Mouse (Mus musculus) limb, embryonic 14.5 days (tissue): ENCODE results near the gene Itpkc. TPM values are rescaled to one million over a fixed set of nuclear protein-coding genes. Genes with fewer than 3 reads are reported as not detected.

Source experiments
- ATAC-seq: fragments of 200-750 bp; cut with Nextera tagmentation; 2 replicates; pipeline ENCODE4 v1.8.0; 2017; ENCODE audit warnings: low read depth, moderate number of reproducible peaks, moderate TSS enrichment; ENCODE audit not compliant: low FRiP score
- DNase-seq: peaks from one replicate; pipeline ENCODE4 v3.0.0-alpha.2; 2015; ENCODE audit warnings: low spot score
- H3K27ac ChIP-seq: fragments of 300-500 bp; sonication (generic); replicated peaks from 2 replicates; pipeline ENCODE4 v1.5.1; 2014; ENCODE audit warnings: low read depth, mild to moderate bottlenecking, low read length, moderate library complexity, mixed read lengths
- H3K27me3 ChIP-seq: fragments of 300-500 bp; sonication (generic); 2 replicates; pipeline ENCODE4 v1.6.1; 2014; ENCODE audit warnings: low read length, mixed read lengths; ENCODE audit not compliant: control insufficient read depth, insufficient read depth
- H3K36me3 ChIP-seq: fragments of 300-500 bp; sonication (generic); 2 replicates; pipeline ENCODE4 v1.6.1; 2014; ENCODE audit warnings: mild to moderate bottlenecking, low read length, moderate library complexity, mixed read lengths; ENCODE audit not compliant: control insufficient read depth, insufficient read depth
- H3K4me1 ChIP-seq: fragments of 300-500 bp; sonication (generic); 2 replicates; pipeline ENCODE4 v1.6.1; 2014; ENCODE audit warnings: antibody characterized with exemption, low read length, mixed read lengths; ENCODE audit not compliant: control insufficient read depth, insufficient read depth
- H3K4me2 ChIP-seq: fragments of 300-500 bp; sonication (generic); replicated peaks from 2 replicates; pipeline ENCODE4 v1.6.1; 2014; ENCODE audit warnings: low read depth, mild to moderate bottlenecking, low read length, moderate library complexity; ENCODE audit not compliant: severe bottlenecking
- H3K4me3 ChIP-seq: fragments of 300-500 bp; sonication (generic); replicated peaks from 2 replicates; pipeline ENCODE4 v1.5.1; 2014; ENCODE audit warnings: low read length
- H3K9ac ChIP-seq: fragments of 300-500 bp; sonication (generic); 2 replicates; pipeline ENCODE4 v1.6.1; 2014; ENCODE audit warnings: mild to moderate bottlenecking, low read depth, low read length, moderate library complexity; ENCODE audit not compliant: severe bottlenecking
- H3K9me3 ChIP-seq: fragments of 300-500 bp; sonication (generic); 2 replicates; pipeline ENCODE4 v1.6.1; 2016; ENCODE audit warnings: low read length; ENCODE audit not compliant: control insufficient read depth
- POLR2A ChIP-seq: fragments of 200-500 bp; IDR thresholded peaks from 2 replicates; pipeline ENCODE4 v1.8.0; 2012; ENCODE audit warnings: inconsistent platforms, mild to moderate bottlenecking, moderate library complexity, borderline replicate concordance; ENCODE audit not compliant: insufficient read depth, insufficient read length; ENCODE audit errors: extremely low read depth
- WGBS: fragments of 180-500 bp; shearing (Covaris S2); extraction: QIAGEN DNeasy Blood & Tissue Kit; methylation state at CpG from one replicate; pipeline ENCODE4 v1.1.7; 2014; 5-methylcytosine and 5-hydroxymethylcytosine counted together
- polyA plus RNA-seq, 2 experiments: library from polyadenylated mRNA; depleted of rRNA in 1 of 2; stranded (reverse) in 1 of 2; unstranded in 1 of 2; fragments of >200 nt; fragmentation: Nextera tagmentation in 1 of 2; extraction: Ambion mirVana in 1 of 2; gene quantifications; 2 replicates each; pipeline versions ENCODE4 v1.2.1 to v1.2.3; 2012 to 2014

The Itpkc gene
- polyA plus RNA-seq, 2 experiments, result 11.5 to 13.0 TPM

DNA sequence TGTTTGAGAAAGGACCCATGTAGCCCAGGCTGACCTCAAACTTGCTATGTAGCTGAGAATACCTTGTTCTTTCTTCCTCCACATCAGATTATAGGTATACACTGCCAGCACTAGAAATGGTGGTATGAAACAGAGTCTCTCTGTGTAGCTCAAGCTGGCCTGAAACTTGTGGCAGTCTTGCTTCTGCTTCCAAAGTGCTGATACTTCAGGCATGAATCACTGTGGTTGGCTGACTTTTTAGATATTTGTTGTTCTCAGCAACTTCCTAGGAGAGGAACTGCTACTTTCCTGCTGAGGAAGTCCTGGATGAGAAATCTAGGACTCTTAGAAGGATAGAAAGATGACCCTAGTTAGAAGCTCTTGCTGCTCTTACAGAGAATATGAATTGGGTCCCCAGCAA lies 30.1 kb downstream of the Itpkc start:
- ATAC-seq, result no peak
- Histone ChIP-seq H3K27me3 (no peaks in the 10 kb centered on the region), H3K4me3 (no peak overlapping the region), H3K4me1 (peaks cover 16% of the 10 kb centered on the region), H3K27ac (no peak overlapping the region), H3K36me3 (peaks cover 31% of the 10 kb centered on the region), H3K9me3 (no peaks in the 10 kb centered on the region), H3K9ac (no peak overlapping the region), H3K4me2 (no peak overlapping the region)
- DNase-seq, result no peak
- no peak for TF ChIP-seq POLR2A

DNA sequence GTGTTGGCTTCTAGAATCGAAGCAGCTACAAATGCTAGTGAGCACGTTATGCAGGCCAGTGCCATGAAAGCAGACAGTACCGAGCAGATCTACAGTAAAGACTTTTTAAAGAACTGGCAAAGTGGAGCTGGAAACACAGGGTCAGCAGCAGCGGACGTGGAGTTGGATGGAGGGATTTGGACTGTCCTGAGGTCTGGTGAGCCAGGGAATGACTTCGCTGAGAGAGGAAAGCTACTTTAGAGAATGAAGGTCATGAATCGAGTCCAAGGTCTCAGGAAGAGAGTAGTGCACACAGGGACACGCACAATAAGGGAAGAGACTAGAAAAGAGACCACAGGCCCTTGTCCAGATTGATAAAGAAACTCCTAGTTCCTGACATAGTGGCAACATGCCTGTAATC lies 30.8 kb downstream of the Itpkc start:
- Histone ChIP-seq H3K9me3 (no peaks in the 10 kb centered on the region), H3K9ac (no peak overlapping the region), H3K4me1 (peaks cover 16% of the 10 kb centered on the region), H3K4me2 (no peak overlapping the region), H3K4me3 (no peak overlapping the region), H3K27ac (no peak overlapping the region), H3K27me3 (no peaks in the 10 kb centered on the region), H3K36me3 (peaks cover 34% of the 10 kb centered on the region)
- WGBS, result 91% methylated on average over 8 of the region's 8 CpGs
- ATAC-seq (no peak), DNase-seq (no peak)
- no peak for TF ChIP-seq POLR2A

DNA sequence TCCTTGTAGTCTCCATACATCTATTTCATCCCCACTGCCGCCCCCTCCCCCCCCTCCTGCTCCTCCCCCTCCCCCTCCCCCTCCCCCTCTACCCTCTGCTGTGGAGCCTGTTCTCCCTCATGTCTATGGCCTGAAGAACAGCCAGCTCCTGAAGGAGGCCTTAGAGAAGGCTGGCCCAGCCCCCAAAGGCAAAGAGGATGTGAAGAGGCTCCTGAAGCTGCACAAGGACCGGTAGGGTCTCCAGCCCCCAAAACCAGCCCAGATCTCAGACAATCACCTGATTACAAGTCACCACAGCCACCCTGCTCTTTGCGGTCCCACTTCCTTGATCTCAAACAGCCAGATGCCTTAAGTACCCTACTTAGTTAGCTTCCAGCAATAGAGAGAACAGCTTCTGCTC lies 31.3 kb downstream of the Itpkc start:
- no peaks in the 10 kb centered on the region for H3K9me3 ChIP-seq
- 91% methylated on average over 3 of the region's 3 CpGs for WGBS
- no peak overlapping the region for H3K27ac ChIP-seq
- no peak overlapping the region; the same call in 1 of the 2 replicates for H3K4me2 ChIP-seq
- ATAC-seq (no peak), DNase-seq (no peak)
- H3K27me3 ChIP-seq, result no peaks in the 10 kb centered on the region
- peaks cover 34% of the 10 kb centered on the region for H3K36me3 ChIP-seq
- no peak overlapping the region for H3K9ac ChIP-seq
- peaks cover 16% of the 10 kb centered on the region for H3K4me1 ChIP-seq
- no peak overlapping the region for H3K4me3 ChIP-seq
- TF ChIP-seq POLR2A, result no peak

DNA sequence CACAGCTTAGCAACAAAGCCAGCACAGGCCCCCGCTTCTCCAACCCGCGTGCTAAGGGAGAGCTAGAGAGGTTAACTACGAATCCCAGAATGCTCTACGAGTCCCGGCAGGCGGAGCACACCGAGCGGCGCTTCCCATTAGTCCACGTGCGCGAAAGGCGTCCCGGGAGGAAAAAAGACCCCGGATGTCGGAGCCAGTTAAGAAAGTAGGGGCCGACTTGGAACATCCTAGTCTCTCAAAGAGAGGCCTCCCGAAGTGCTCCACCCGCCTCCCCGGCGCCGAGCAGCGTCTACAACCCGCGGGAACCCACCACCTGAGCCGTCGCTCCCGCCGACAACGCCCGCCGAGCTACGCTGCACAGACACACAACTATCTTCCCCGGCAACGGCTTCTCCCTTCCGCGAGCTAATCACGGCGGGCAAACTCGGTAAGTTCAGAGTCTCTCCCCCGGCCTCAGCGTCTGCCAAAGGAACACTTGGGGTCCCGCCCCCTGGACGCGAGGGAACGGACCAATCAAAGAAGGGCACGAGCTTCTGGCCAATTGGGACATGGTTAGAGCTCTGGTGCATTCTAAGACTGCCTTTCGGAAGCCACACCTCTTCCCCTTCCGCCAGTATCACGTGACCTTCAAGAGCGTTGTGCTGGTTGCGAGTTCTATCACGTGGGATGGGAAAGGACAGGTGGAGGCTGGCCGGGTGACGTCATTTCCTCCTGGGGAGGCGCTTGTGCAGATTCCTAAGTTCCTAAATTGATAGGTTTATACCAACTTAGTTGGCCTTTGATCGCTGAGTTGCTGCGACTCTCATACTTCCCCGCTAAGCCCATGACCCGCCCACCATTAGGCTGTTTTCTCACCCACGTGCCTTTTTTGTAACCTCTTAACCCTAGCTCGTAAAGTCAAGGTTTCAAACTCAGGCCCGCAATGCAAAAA lies 32.5 kb downstream of the Itpkc start, which contains the start of the genes BC024978 and Snrpa:
Gene BC024978, plus strand, starts transcription at position 101 of the 931 bp plus-strand sequence.
Gene Snrpa, minus strand, starts transcription at position 591 of the 931 bp plus-strand sequence.
- H3K27ac ChIP-seq, result peak within 1 kb of the TSS; percentile 99
- peak within 1 kb of the TSS; percentile 95 for H3K4me3 ChIP-seq
- H3K4me2 ChIP-seq, result peak within 1 kb of the TSS; percentile 89
- DNase-seq (peak; percentile 99), ATAC-seq (peak; percentile 99)
- peaks cover 16% of the 10 kb centered on the region for H3K4me1 ChIP-seq
- H3K9ac ChIP-seq, result peak within 1 kb of the TSS; percentile 95
- H3K27me3 ChIP-seq, result no peaks in the 10 kb centered on the region
- WGBS, result under 1% methylated on average over 59 of the region's 64 CpGs
- no peaks in the 10 kb centered on the region for H3K9me3 ChIP-seq
- H3K36me3 ChIP-seq, result peaks cover 38% of the 10 kb centered on the region
- peak; percentile 58; the same call in 1 of the 2 replicates for TF ChIP-seq POLR2A

DNA sequence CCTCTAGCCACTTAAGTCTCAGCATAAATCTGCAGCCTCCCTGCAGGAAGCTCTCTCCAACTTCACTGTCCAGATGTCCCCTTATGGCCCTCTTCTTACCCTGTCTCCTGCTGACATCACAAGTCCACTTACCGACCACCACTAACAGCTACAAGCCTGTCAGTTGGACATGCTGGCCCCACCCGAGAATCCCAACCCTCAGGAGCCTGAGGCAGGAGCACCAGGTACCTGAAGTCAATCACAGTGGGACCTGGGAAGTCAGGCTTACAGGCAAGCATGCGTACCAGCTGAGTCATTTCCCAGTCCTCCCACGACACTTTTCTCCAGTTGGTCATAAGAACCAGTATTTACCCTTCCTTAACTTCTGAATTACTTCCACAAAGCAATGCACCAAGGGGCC lies 34.7 kb downstream of the Itpkc start:
- Histone ChIP-seq H3K27ac (no peak overlapping the region), H3K4me3 (no peak overlapping the region), H3K27me3 (no peaks in the 10 kb centered on the region), H3K9me3 (no peaks in the 10 kb centered on the region), H3K4me2 (no peak overlapping the region), H3K36me3 (peaks cover 58% of the 10 kb centered on the region), H3K9ac (no peak overlapping the region), H3K4me1 (peaks cover 16% of the 10 kb centered on the region)
- DNase-seq (no peak), ATAC-seq (no peak)
- TF ChIP-seq POLR2A, result no peak
- 81% methylated on average over 4 of the region's 4 CpGs for WGBS
